Mouse (Mus musculus) heart, embryonic 16.5 days (tissue): ENCODE measurements at regions not wholly inside any gene's neighbourhood (a gene's known extent, or its start where the extent isn't known, plus 50 kb on each side); places are given as distances from the start of the nearest gene placed in this dataset.

Experiments
- ATAC-seq: fragments of 200-750 bp; cut with Nextera tagmentation; replicated peaks from 2 replicates; pipeline ENCODE4 v1.8.0; 2017; ENCODE audit warnings: moderate number of reproducible peaks; ENCODE audit not compliant: insufficient read depth, low FRiP score; ENCODE audit errors: extremely low read depth
- H3K27ac ChIP-seq: fragments of 300-500 bp; sonication (generic); 2 replicates; pipeline ENCODE4 v1.5.1; 2014; ENCODE audit warnings: mild to moderate bottlenecking, low read length, control low read depth, moderate library complexity
- H3K27me3 ChIP-seq: fragments of 300-500 bp; sonication (generic); 2 replicates; pipeline ENCODE4 v1.6.1; 2014; ENCODE audit warnings: low read length, mixed read lengths; ENCODE audit not compliant: control insufficient read depth, insufficient read depth
- H3K36me3 ChIP-seq: fragments of 300-500 bp; sonication (generic); 2 replicates; pipeline ENCODE4 v1.6.1; 2014; ENCODE audit not compliant: control insufficient read depth, insufficient read depth
- H3K4me1 ChIP-seq: fragments of 300-500 bp; sonication (generic); 2 replicates; pipeline ENCODE4 v1.6.1; 2014; ENCODE audit warnings: low read length, mixed read lengths; ENCODE audit not compliant: control insufficient read depth, insufficient read depth
- H3K4me2 ChIP-seq: fragments of 300-500 bp; sonication (generic); 2 replicates; pipeline ENCODE4 v1.6.1; 2014; ENCODE audit warnings: low read depth, mild to moderate bottlenecking, control low read depth, low read length
- H3K4me3 ChIP-seq: fragments of 300-500 bp; sonication (generic); 2 replicates; pipeline ENCODE4 v1.5.1; 2014; ENCODE audit warnings: mild to moderate bottlenecking, control low read depth, low read length
- H3K9ac ChIP-seq: fragments of 300-500 bp; sonication (generic); 2 replicates; pipeline ENCODE4 v1.6.1; 2014; ENCODE audit warnings: low read length, control low read depth
- H3K9me3 ChIP-seq: fragments of 300-500 bp; sonication (generic); replicated peaks from 2 replicates; pipeline ENCODE4 v1.6.1; 2016; ENCODE audit warnings: low read length; ENCODE audit not compliant: control insufficient read depth
- WGBS: fragments of 180-500 bp; shearing (Covaris S2); extraction: QIAGEN DNeasy Blood & Tissue Kit; methylation state at CpG from one replicate; pipeline ENCODE4 v1.1.7; 2014; 5-methylcytosine and 5-hydroxymethylcytosine counted together

- Histone ChIP-seq H3K27me3 (no peaks in the 10 kb centered on the region), H3K4me3 (no peak overlapping the region), H3K9me3 (no peaks in the 10 kb centered on the region), H3K4me1 (peaks cover 33% of the 10 kb centered on the region), H3K4me2 (no peak overlapping the region), H3K36me3 (no peaks in the 10 kb centered on the region), H3K27ac (peak overlapping the region; percentile 89), H3K9ac (no peak overlapping the region)
- no peak for ATAC-seq
- WGBS, result 78% methylated on average over 5 of the region's 5 CpGs
These were observed 130.6 kb downstream of the Psmg1 start for GRCm38 (mm10) chr16:95860111-95860510.

DNA sequence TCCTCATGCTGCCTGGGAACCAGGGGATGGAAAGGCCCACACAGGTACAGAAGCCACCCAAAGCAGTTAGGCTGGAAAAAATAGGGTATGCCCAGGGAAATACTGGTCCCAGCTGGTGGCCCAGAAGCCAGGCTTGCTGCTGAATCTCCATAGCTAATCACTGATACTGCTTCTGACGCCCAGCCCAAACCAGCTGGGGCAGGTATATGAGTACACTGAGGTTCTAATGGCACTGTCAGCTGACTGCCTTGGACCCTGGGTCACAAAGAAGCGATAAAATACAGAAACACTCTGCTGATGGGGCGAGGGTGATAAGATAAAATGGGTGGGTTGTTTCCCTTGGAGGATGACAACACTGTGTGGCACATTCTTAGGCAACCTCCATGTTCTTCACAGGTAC, 133.4 kb downstream of the Psmg1 start:
- 85% methylated on average over 3 of the region's 3 CpGs for WGBS
- Histone ChIP-seq H3K27ac (no peak overlapping the region), H3K27me3 (no peaks in the 10 kb centered on the region), H3K9me3 (no peaks in the 10 kb centered on the region), H3K9ac (no peak overlapping the region), H3K4me3 (no peak overlapping the region), H3K36me3 (no peaks in the 10 kb centered on the region), H3K4me1 (peaks cover 19% of the 10 kb centered on the region), H3K4me2 (no peak overlapping the region)
- ATAC-seq, result no peak

- no peak overlapping the region for H3K27ac ChIP-seq
- peaks cover 3% of the 10 kb centered on the region; the same call in 1 of the 2 replicates for H3K4me1 ChIP-seq
- no peak overlapping the region for H3K4me2 ChIP-seq
- H3K27me3 ChIP-seq, result no peaks in the 10 kb centered on the region
- WGBS, result 51% methylated on average over 2 of the region's 2 CpGs
- H3K9me3 ChIP-seq, result no peaks in the 10 kb centered on the region
- H3K9ac ChIP-seq, result no peak overlapping the region
- no peak overlapping the region for H3K4me3 ChIP-seq
- ATAC-seq, result no peak
- H3K36me3 ChIP-seq, result no peaks in the 10 kb centered on the region
These were observed 135.5 kb downstream of the Psmg1 start for GRCm38 (mm10) chr16:95855230-95855629.

- Histone ChIP-seq H3K27me3 (no peaks in the 10 kb centered on the region), H3K9ac (no peak overlapping the region), H3K4me1 (peaks cover 20% of the 10 kb centered on the region), H3K27ac (peak overlapping the region; percentile 76), H3K4me3 (no peak overlapping the region), H3K36me3 (no peaks in the 10 kb centered on the region), H3K4me2 (no peak overlapping the region), H3K9me3 (no peaks in the 10 kb centered on the region)
- no peak; the same call in 1 of the 2 replicates for ATAC-seq
- 61% methylated on average over 5 of the region's 5 CpGs for WGBS
These were observed 138.9 kb downstream of the Psmg1 start for GRCm38 (mm10) chr16:95851907-95852306.

- peaks cover 22% of the 10 kb centered on the region for H3K4me1 ChIP-seq
- peaks cover 4% of the 10 kb centered on the region; the same call in 1 of the 2 replicates for H3K9me3 ChIP-seq
- WGBS, result 30% methylated on average over 6 of the region's 6 CpGs
- no peak overlapping the region for H3K4me3 ChIP-seq
- no peaks in the 10 kb centered on the region for H3K36me3 ChIP-seq
- H3K27me3 ChIP-seq, result no peaks in the 10 kb centered on the region
- ATAC-seq, result no peak
- H3K9ac ChIP-seq, result no peak overlapping the region
- H3K4me2 ChIP-seq, result no peak overlapping the region
- H3K27ac ChIP-seq, result peak overlapping the region; percentile 57
These were observed 142.1 kb downstream of the Psmg1 start for GRCm38 (mm10) chr16:95848555-95849082.

DNA sequence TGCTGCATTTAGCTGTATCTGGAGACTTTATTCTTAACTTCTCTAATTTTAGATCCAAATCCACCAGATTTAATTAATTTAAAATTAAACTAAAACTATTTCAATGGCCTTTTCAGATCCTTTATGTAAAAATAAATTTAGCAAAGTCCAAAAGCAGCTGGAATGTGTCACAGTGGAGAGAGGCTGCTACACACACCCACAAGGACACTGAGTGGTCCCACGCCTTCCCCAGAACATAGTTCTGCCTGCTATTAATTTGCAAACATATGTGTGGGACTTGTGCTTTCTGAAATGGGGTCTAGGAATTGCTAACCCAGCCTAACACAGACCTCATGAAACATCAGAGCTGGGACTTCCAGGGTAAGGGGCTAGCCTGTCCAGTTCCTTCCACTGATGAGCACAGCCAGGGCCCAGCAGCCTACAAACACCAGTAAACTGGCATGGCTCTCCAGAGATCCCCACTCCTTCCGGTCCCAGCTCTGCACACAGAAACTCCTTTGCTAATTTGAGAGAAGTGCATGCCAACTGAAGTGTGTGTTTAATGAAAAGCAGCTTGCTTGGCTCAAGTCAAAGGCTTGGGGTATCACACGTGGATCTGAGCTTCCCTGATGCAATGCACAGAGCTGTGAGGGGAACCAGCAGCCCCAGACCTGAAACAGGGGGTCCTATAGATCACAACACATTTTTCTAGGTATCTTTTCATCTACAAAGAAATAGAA, 142.8 kb downstream of the Psmg1 start:
- H3K9me3 ChIP-seq, result peaks cover 6% of the 10 kb centered on the region; the same call in 1 of the 2 replicates
- no peaks in the 10 kb centered on the region for H3K27me3 ChIP-seq
- ATAC-seq, result peak; percentile 49
- no peak overlapping the region for H3K9ac ChIP-seq
- H3K36me3 ChIP-seq, result no peaks in the 10 kb centered on the region
- H3K4me1 ChIP-seq, result peaks cover 22% of the 10 kb centered on the region
- no peak overlapping the region for H3K4me2 ChIP-seq
- 48% methylated on average over 3 of the region's 3 CpGs for WGBS
- H3K4me3 ChIP-seq, result no peak overlapping the region
- H3K27ac ChIP-seq, result peak overlapping the region; percentile 57; the same call in 1 of the 2 replicates

GRCm38 (mm10) chr16:95845323-95845860, 143.5 kb downstream of the Ets2 start:
- no peak overlapping the region for H3K9ac ChIP-seq
- H3K4me3 ChIP-seq, result no peak overlapping the region
- no peak overlapping the region for H3K27ac ChIP-seq
- H3K27me3 ChIP-seq, result no peaks in the 10 kb centered on the region
- WGBS, result 72% methylated on average over 10 of the region's 10 CpGs
- H3K4me2 ChIP-seq, result no peak overlapping the region
- no peaks in the 10 kb centered on the region for H3K36me3 ChIP-seq
- H3K4me1 ChIP-seq, result peaks cover 20% of the 10 kb centered on the region
- ATAC-seq, result no peak
- peaks cover 6% of the 10 kb centered on the region; the same call in 1 of the 2 replicates for H3K9me3 ChIP-seq

DNA sequence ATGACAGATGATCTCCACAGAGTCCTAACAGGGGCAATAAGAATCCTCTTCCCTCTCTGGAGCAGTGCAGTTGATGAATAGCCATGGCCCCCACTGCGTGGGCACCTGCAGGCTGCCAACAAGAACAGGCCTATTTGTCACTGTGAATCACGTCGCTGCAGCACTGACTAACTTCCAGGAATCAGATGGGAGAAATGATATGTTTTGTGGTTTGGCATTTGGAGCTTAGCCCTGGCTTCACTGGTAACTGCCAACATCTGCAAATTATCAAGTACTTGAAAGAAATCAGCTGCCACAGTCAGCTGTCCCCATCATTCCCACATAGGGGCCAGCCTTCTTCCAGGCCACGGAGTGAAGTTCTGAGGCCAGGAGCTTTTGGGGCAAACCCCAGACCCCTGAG, 142.8 kb downstream of the Ets2 start:
- Histone ChIP-seq H3K4me2 (no peak overlapping the region), H3K27ac (no peak overlapping the region), H3K9me3 (peaks cover 6% of the 10 kb centered on the region; the same call in 1 of the 2 replicates), H3K27me3 (no peaks in the 10 kb centered on the region), H3K36me3 (no peaks in the 10 kb centered on the region), H3K4me3 (no peak overlapping the region), H3K9ac (no peak overlapping the region), H3K4me1 (peaks cover 20% of the 10 kb centered on the region)
- ATAC-seq, result no peak
- 61% methylated on average over 4 of the region's 4 CpGs for WGBS

GRCm38 (mm10) chr16:95842766-95843165, 140.9 kb downstream of the Ets2 start:
- H3K4me1 ChIP-seq, result peaks cover 7% of the 10 kb centered on the region
- H3K9me3 ChIP-seq, result peaks cover 6% of the 10 kb centered on the region; the same call in 1 of the 2 replicates
- H3K4me2 ChIP-seq, result no peak overlapping the region
- no peak overlapping the region for H3K9ac ChIP-seq
- no peak for ATAC-seq
- H3K27ac ChIP-seq, result no peak overlapping the region
- WGBS, result 82% methylated on average over 3 of the region's 3 CpGs
- no peak overlapping the region for H3K4me3 ChIP-seq
- H3K27me3 ChIP-seq, result no peaks in the 10 kb centered on the region
- no peaks in the 10 kb centered on the region for H3K36me3 ChIP-seq
